ENCODE assay signal across 8 mouse cellular contexts in the genomic region with DNA sequence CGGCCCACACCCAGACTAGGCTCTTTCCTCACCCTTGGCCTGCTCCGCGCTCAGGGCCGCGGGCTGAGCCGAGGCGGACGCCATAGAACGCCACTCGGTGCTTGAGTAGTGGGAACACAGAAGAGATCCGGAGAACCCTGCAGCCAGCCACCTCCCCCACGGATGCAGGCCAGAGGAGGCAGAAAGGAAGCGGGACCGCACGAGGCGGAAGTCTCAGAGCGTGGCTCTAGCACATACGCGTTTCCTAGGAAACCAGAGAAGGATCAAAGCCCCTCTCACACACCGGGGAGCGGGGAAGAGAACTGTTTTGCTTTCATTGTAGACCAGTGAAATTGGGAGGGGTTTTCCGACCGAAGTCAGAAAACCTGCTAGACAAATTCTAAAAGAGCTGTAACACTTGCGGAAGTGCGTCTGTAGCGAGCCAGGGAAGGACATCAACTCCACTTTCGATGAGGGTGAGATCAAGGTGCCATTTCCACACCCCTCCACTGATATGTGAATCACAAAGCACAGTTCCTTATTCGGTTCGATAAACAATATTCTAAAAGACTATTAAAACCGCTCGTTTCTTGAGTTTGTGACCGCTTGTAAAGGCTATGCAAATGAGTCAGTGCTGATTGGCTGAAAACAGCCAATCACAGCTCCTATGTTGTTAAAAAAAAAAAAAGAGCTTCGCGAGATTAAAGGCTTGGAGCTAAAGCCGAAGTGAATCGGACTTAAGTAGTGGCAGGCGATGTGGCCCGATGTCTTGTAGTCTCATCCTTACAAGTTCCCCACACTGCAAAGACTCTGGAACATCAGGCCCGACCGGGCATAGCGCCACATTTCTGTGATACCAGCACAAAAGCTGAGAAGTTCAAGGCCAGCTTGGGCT. TPM values are rescaled to one million over a fixed set of nuclear protein-coding genes. Genes with fewer than 3 reads are reported as not detected.
DNase-seq lines count a peak whose midpoint lies in the region; ATAC-seq and TF ChIP-seq lines count a peak whose summit lies in the region.

Gene Grcc10 (minus strand): TSS at position 487 of the 874 bp plus-strand sequence.

- H3K4me3 ChIP-seq in hindbrain, embryonic 12.5 days: peak within 1 kb of the TSS; percentile 66

- CTCF ChIA-PET in Patski (lab: Charles Lee): interaction anchor here (0.6 to 2.2 kb wide), 7 partner anchors 12 to 99 kb away, joined by 3 to 12 read pairs (median 5); no protein-coding TSS in a partner anchor

- POLR2A ChIA-PET in Patski (lab: Charles Lee): interaction anchor here (0.8 to 2.5 kb wide), 5 partner anchors 10 to 24 kb away, joined by 3 to 15 read pairs (median 6); partner anchors contain the start of gene Atn1

- H3K9me3 ChIP-seq in hindbrain, embryonic 12.5 days (replicated peaks): no peaks in the 10 kb centered on the region

- no peaks in the 10 kb centered on the region for H3K27me3 ChIP-seq in Patski
- H3K27me3 ChIP-seq in hindbrain, embryonic 12.5 days: no peaks in the 10 kb centered on the region

- H3K4me1 ChIP-seq in hindbrain, embryonic 12.5 days: peaks cover 40% of the 10 kb centered on the region

- peaks cover 27% of the 10 kb centered on the region for H3K36me3 ChIP-seq in hindbrain, embryonic 12.5 days

- in situ Hi-C loops in Patski (cut with MboI; ENCODE audit: low pct_unique_long_range_greater_than_20kb): no loop called here

- peak; percentile 86 for DNase-seq in Patski (ENCODE audit: low read depth, low spot score)
- peak; percentile 92 to 93 for DNase-seq in cerebellum, postnatal 10 days
- DNase-seq in frontal cortex, postnatal 10 days (ENCODE audit: low spot score in 2 of 2): peak; percentile 89 to 93
- DNase-seq in layer of hippocampus, postnatal 14 days (ENCODE audit: low spot score in 2 of 2): peak; percentile 92 to 93
- peak; percentile 82 for DNase-seq in lung, postnatal 14 days
- peak; percentile 87 for DNase-seq in retina, adult 2 months (ENCODE audit: low read depth, low spot score)
- DNase-seq in thymus, postnatal 36 days: peak; percentile 91 to 95

- no peak for TF ChIP-seq CTCF in Patski (IDR thresholded peaks at IDR 0.05)

- peak within 1 kb of the TSS; percentile 100 for H3K27ac ChIP-seq in hindbrain, embryonic 12.5 days

- H3K4me2 ChIP-seq in hindbrain, embryonic 12.5 days (replicated peaks): peak within 1 kb of the TSS; percentile 78

- peak within 1 kb of the TSS; percentile 94 for H3K9ac ChIP-seq in hindbrain, embryonic 12.5 days

- under 1% methylated on average over 41 of the region's 41 CpGs for WGBS in hindbrain, embryonic 12.5 days

- ATAC-seq in Patski: peak; percentile 74
- ATAC-seq in hindbrain, embryonic 12.5 days (ENCODE audit: low FRiP score): peak; percentile 82

RNA-seq across cellular contexts. Expression of gene Grcc10, which starts in this region (rescaled TPM):
- 270 TPM for polyA plus RNA-seq in Patski (2021)
- polyA plus RNA-seq in hindbrain, embryonic 12.5 days (2016; fragmentation: Nextera tagmentation; extraction: Ambion mirVana): 519 and 565 TPM in 2 replicates
- total RNA-seq in layer of hippocampus, postnatal 14 days (2021): 100 to 1,000 TPM; 297 to 325 TPM

Comparison
In these comparisons a context has a peak if more than half of its experiments do, and no peak if none do; other contexts are left out.
1. Peak in every context shown above with its lines: DNase-seq, ATAC-seq, H3K4me3 ChIP-seq and H3K27ac ChIP-seq.